Mouse (Mus musculus) Patski (cell line): ENCODE results near the gene Clec2d. TPM values are rescaled to one million over a fixed set of nuclear protein-coding genes. Genes with fewer than 3 reads are reported as not detected.

ENCODE experiments used
- ATAC-seq: fragments of 100-300 bp; one replicate; pipeline ENCODE4 v1.8.0; 2021
- CTCF ChIA-PET: fragments of 350-600 bp; sonication (Branson Sonifier 250); formaldehyde crosslinking; loops from one replicate; lab custom pipeline; 2022; ENCODE audit warnings: inconsistent platforms; lab: Charles Lee
- POLR2A ChIA-PET: fragments of 350-600 bp; sonication (Branson Sonifier 250); formaldehyde crosslinking; loops from one replicate; lab custom pipeline; 2022; ENCODE audit warnings: antibody characterized with exemption, inconsistent platforms; lab: Charles Lee
- DNase-seq: peaks from one replicate; pipeline ENCODE4 v3.0.0-alpha.2; 2011; ENCODE audit warnings: low read depth, low spot score
- H3K27me3 ChIP-seq: fragments of 371-371 bp; one replicate; pipeline ENCODE4 v1.5.1; 2021
- CTCF ChIP-seq: fragments of 100-300 bp; IDR thresholded peaks from one replicate; pipeline ENCODE4 v1.5.1; 2021
- in situ Hi-C: fragments of 300-500 bp; cut with MboI; formaldehyde crosslinking; loops from 3 replicates; pipeline ENCODE4 v1.11.1; 2018; ENCODE audit warnings: low pct_unique_long_range_greater_than_20kb, mixed read lengths
- polyA plus RNA-seq: library from polyadenylated mRNA; unstranded; gene quantifications from one replicate; pipeline ENCODE4 v1.2.3, GENCODE M21; 2021

Clec2d gene
- 26.9 TPM for polyA plus RNA-seq

DNA sequence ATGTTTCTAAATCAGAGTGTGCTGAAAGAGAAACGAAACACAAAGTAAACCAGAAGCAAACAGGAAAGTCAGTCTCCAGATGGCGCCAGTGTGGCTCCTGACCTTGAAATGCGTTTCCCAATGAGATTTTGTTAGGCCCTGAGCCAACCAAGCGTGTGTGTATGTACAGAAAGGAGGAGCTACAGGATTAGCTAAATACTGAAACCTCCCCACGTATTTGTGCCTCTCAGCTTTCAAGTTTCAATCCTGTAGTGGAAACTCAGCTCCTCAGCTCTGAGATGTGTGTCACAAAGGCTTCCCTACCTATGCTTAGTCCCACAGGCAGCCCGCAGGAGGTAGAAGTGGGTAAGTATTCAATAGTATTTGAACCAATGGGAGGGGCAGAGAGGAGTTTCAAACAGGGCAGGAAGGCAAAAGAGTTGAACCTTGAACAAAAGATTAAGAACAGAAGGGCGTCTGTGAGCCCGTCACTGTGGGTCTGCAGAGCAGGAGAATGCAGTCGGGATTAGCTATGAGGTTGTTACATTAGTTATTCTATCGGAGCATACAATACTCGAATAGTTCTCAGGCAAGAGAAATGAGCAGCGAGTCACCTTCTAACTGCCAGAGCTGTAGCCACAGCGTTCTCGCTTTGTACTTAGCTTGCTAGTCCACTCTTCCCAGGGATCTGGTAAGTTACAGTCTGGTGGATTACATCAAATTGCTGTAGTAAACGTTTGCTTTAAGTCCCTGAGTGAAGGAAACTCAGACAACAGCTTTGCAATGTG, at the start of gene Clec2d:
Clec2d (plus strand) TSS at position 213 of the 767 bp plus-strand sequence.
- ATAC-seq (peak; percentile 98), DNase-seq (peak; percentile 61)
- ChIA-PET CTCF (interaction anchor here (0.7 to 7.5 kb wide), 10 partner anchors 14 to 85 kb away, joined by 3 to 80 read pairs (median 10); no protein-coding TSS in a partner anchor), POLR2A (interaction anchor here (0.9 to 4.0 kb wide), 8 partner anchors 33 to 188 kb away, joined by 3 to 41 read pairs (median 8); no protein-coding TSS in a partner anchor)
- H3K27me3 ChIP-seq: no peaks in the 10 kb centered on the region
- in situ Hi-C loops: loop anchor here (5.0 kb wide), 1 partner anchor 338 kb away; no protein-coding TSS in a partner anchor
- TF ChIP-seq CTCF: peak; percentile 81

DNA sequence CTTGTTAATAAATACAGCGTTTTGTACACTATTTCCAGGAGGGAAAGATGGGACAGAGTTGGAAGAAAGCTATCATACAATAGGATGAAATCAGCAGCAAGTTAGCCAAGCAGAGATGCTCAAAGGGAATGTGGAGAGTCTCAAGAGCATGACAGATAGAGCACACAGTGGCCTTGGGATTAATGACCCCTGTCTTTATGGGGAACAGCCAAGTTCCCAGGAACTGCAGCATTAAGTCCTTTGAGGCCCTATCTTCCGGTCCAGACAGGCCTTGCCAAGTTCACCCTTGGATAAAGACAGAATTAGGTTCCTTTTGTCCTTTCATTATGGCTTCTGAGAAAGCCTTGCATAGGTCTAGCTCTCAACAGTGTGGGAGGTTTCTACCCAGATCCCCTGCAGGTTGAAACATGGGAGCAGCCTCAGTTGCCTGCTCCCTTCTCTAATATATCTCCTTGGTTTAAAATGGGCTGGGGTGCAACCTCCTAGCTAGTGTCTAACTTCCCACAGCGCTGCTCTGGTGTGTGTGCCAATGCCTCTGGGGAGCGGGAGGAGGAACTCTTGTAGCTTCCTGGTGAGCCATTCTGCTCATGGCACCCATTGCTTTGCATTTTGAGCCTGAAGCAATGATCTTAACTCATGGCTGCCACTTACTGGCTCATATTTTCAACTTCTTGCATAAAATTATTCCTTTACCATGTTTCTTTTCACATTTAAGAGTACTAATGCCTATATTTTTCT, 47.6 kb upstream of the Clec2d start:
- ChIA-PET POLR2A (no interaction called here), CTCF (interaction anchor here (0.5 kb wide), 1 partner anchor 23 kb away, joined by 3 read pairs; no protein-coding TSS in a partner anchor)
- no peaks in the 10 kb centered on the region for H3K27me3 ChIP-seq
- in situ Hi-C loops: no loop called here
- DNase-seq (no peak), ATAC-seq (no peak)
- no peak for TF ChIP-seq CTCF

DNA sequence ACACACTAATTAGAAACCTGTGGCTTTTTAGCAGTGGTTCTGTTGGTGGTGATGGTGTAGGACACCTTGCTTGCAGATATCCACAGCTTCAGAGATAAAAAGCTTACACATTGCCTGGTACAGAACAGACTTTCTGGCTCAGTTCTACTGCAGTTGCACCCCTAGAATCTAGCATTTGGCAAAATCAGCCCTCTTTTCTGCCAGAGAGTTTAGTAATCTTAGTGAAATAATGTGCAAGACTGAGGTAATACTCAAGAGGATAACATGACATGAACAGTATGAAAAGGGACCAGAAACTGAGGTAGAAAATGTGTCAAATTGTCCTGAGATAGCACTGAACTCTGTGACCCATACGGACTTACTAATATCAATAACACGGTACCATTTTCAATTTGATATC, 33.6 kb upstream of the Clec2d start:
- no peaks in the 10 kb centered on the region for H3K27me3 ChIP-seq
- ChIA-PET CTCF (no interaction called here), POLR2A (no interaction called here)
- DNase-seq (no peak), ATAC-seq (no peak)
- TF ChIP-seq CTCF: no peak
- in situ Hi-C loops: no loop called here

DNA sequence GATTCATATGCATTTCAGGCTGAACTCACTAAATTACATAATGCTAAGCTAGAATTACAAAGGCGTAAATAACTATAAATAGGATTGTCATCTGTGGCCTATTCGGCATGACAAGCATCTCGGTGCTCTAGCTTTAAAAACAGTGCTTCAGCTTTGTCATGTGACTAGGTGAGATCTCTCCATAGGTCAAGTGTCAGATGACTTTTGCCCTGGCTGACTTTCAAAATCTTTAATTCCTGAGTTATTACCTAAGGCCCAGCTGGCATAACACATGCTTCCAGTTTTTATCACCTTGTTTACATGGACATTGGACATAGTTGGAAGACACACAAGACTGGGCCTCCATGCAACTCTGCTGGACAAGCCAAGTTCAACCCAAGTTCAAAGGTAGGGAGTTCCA, 20.3 kb upstream of the Clec2d start:
- ChIA-PET CTCF (no interaction called here), POLR2A (no interaction called here)
- H3K27me3 ChIP-seq: no peaks in the 10 kb centered on the region
- DNase-seq (no peak), ATAC-seq (no peak)
- in situ Hi-C loops: no loop called here
- TF ChIP-seq CTCF: no peak

DNA sequence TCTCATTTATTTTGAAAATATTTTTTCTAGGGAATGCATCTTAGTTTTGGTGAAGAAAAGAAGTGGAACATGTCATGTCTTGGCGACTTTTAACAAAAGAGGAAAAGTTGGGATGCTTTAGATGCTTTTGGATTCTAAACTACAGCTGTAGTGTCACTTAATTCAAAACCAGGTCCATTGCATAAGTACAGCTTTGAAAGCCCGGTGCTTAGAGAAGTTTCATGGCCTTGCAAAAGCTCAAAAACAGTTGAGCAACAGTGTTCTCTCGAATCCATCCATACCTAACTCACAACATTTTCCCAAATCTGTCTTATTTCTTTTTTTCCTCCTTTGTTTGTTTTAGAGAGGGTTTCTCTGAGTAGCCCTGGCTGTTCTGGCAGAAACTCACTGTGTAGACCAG, 19.3 kb upstream of the Clec2d start:
- TF ChIP-seq CTCF: no peak
- ChIA-PET POLR2A (no interaction called here), CTCF (no interaction called here)
- DNase-seq: no peak
- no peaks in the 10 kb centered on the region for H3K27me3 ChIP-seq
- no peak for ATAC-seq
- in situ Hi-C loops: no loop called here

DNA sequence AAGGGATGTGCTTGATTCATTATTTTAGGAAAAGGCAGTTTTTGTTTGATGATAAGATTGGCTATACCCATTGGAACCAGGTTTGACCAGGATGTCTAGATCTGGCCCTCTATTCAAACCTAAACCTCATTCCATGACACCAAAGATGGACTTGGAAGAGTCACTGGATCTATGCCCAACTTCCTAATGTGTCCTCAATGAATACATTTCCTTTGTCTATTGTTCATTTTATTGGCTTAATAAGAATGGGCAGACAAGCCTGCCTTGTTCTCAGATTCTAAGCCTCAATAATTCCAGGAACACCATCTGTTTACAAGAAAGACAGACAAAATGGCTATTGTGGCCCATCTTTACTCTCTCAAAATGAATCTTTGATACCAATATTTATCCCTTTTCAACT, 18.5 kb upstream of the Clec2d start:
- no peaks in the 10 kb centered on the region for H3K27me3 ChIP-seq
- POLR2A ChIA-PET: no interaction called here
- CTCF ChIA-PET: no interaction called here
- TF ChIP-seq CTCF: no peak
- ATAC-seq (no peak), DNase-seq (no peak)
- in situ Hi-C loops: no loop called here

DNA sequence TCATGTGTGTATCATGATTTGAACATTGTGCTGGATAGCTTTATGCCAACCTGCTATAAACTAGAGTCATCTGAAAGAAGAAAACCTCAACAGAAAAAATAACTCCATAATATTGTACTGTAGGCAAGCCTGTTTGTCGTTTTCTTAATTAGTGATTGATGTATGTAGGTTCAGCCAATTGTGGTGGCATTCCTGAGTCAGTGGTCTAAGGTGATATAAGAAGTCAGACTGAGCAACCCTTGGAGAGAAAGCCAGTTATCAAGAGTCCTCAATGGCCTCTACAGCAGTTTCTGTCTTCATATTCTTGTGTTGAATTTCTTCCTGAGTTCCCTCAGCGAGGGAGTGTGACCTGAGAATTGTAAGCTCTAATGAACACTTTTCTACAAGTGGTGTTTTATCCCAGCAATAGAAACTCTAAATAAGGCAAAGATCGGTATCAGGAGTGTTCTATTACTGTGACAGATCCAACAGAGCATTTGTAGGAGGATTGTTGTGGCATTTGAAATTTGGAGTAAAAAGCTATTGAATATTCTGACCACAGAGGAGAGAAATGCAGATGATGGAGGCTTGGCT, 17.7 kb upstream of the Clec2d start:
- DNase-seq (no peak), ATAC-seq (no peak)
- no peak for TF ChIP-seq CTCF
- in situ Hi-C loops: no loop called here
- H3K27me3 ChIP-seq: no peaks in the 10 kb centered on the region
- CTCF ChIA-PET: no interaction called here
- POLR2A ChIA-PET: no interaction called here

DNA sequence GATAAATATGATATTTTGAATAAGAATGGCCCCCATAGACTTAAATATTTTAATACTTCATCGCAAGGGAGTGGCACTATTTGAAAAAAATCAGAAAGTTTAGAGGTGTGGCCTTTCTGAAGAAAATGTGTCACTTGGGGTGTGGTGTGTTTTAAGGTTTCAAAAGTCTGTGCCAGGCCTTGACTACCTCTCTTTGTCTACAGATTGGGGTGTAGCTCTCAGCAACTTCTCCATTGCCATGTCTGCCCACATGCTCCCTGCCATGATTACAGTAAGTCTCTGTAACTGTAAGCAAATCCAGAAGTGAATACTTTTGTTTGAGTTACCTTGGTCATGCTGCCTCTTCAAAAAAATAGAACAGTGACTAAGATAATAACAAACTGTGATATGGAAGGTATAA, 16.8 kb upstream of the Clec2d start:
- ChIA-PET POLR2A (no interaction called here), CTCF (no interaction called here)
- ATAC-seq (no peak), DNase-seq (no peak)
- no peaks in the 10 kb centered on the region for H3K27me3 ChIP-seq
- in situ Hi-C loops: no loop called here
- TF ChIP-seq CTCF: no peak

DNA sequence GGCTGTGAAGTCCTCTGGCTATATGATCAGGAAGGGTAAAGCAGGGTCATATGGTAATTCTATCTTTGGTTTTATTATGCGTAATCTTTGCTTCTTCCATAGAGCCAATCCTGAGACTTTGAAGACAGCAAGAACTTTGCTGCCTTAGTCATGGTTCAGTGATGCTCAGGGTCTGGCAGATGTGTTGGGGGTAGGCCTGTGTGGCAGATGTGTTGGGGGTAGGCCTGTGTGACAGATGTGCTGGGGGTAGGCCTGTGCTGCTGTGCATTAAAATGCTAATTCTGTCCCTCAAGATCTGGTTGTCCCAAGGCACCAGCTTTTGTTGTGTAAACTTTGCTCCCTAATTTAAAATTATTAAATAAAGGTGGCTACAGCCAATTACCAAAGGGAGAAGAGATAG, 9.5 kb upstream of the Clec2d start:
- POLR2A ChIA-PET: no interaction called here
- no peaks in the 10 kb centered on the region for H3K27me3 ChIP-seq
- TF ChIP-seq CTCF: no peak
- no peak for ATAC-seq
- in situ Hi-C loops: no loop called here
- no peak for DNase-seq
- CTCF ChIA-PET: no interaction called here

DNA sequence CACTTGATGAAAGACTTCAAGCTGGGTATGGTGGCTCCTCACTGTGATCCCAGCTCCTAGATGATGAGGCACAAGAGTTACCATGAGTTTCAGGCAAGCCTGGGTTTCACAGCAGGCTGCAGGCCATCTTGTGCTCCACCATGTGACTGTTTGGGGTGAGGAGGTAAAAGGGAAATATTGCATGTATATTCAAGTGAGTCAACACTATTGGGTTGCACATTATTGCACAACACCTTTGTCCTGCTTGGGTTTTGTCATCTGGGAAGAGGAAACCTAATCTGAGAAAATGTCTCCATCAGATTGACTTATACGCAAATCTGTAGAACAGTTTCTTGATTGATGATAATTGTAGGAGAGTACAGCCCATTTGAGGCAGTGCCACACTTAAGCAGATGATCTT, 8.7 kb upstream of the Clec2d start:
- no peak for TF ChIP-seq CTCF
- ATAC-seq (no peak), DNase-seq (no peak)
- ChIA-PET POLR2A (no interaction called here), CTCF (interaction anchor here (1.5 kb wide), 1 partner anchor 67 kb away, joined by 3 read pairs; no protein-coding TSS in a partner anchor)
- H3K27me3 ChIP-seq: no peaks in the 10 kb centered on the region
- in situ Hi-C loops: no loop called here
